Mouse (Mus musculus) B cell, adult 2 months (primary cell): ENCODE results near the gene Hba-a2.
A peak's percentile ranks its signal among the peaks of the same experiment; 100 is the strongest.
"Not testable (repeated sequence)": the region's sequence is repeated elsewhere in the genome, so short reads cannot be mapped to it uniquely, and the experiment has no call there.

Experiments
- DNase-seq, 2 experiments: peaks; one replicate each; pipeline ENCODE4 v3.0.0; 2022

Gene Hba-a2

DNA sequence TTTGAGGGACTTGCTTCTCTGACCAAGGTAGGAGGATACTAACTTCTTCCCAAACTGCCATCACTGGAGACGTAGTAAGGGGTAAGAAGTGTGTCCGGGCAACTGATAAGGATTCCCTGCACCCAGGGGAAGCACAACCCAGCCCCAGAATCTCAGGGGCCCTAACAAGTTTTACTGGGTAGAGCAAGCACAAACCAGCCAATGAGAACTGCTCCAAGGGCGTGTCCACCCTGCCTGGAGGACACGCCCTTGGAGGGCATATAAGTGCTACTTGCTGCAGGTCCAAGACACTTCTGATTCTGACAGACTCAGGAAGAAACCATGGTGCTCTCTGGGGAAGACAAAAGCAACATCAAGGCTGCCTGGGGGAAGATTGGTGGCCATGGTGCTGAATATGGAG lies at the start of gene Hba-a2:
Gene Hba-a2 (plus strand): TSS at position 287 of the 400 bp plus-strand sequence.
- DNase-seq, result not testable (repeated sequence)

- no peak for DNase-seq
Measured at GRCm38 (mm10) chr11:32247068-32247467, 49.2 kb upstream of the Hba-a2 start.

- no peak for DNase-seq
Measured at GRCm38 (mm10) chr11:32248350-32248749, 47.9 kb upstream of the Hba-a2 start.

GRCm38 (mm10) chr11:32250880-32251763 lies 45.2 kb upstream of the Hba-a2 start:
- DNase-seq, result no peak

GRCm38 (mm10) chr11:32253121-32253520 lies 43.2 kb upstream of the Hba-a2 start:
- no peak for DNase-seq

DNA sequence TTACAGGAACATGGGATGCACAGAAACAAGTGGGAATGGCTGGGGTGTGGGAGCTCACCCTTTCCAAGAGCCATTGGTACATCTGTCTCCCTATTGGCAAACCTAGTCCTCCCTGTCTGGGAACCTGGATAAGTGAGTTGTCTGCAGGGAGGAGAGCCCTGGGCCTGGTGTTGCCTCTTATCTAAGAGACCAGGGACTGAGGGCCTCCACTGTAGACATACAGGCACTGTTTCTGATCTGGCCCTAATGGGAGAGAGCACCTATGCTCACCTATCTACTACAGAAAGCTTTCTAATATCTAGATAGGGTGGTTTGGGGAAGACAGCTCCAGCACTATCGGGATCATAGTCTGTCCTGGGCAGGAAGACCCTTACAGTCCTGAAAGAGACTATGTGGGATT lies 40.1 kb upstream of the Hba-a2 start:
- no peak for DNase-seq

DNA sequence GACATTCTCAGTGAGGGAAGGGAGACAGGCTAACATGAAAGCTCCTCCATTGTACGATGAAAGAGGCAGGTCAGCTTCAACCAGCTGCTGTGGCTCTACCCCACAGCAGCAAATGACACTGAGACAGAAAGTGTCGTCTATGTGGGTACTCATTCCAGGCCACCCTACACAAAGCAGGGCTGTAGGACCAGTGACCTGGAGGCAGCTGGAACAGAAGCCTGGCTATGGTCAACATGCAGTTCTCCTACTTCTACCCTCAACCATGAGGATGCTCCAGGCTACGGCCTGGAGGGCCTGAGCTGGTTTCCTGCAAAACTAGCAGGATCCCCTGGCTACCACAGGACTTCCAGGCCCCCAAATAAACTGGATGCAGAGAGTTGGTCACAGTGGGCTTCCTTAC lies 39.7 kb upstream of the Hba-a2 start:
- DNase-seq, result no peak

DNA sequence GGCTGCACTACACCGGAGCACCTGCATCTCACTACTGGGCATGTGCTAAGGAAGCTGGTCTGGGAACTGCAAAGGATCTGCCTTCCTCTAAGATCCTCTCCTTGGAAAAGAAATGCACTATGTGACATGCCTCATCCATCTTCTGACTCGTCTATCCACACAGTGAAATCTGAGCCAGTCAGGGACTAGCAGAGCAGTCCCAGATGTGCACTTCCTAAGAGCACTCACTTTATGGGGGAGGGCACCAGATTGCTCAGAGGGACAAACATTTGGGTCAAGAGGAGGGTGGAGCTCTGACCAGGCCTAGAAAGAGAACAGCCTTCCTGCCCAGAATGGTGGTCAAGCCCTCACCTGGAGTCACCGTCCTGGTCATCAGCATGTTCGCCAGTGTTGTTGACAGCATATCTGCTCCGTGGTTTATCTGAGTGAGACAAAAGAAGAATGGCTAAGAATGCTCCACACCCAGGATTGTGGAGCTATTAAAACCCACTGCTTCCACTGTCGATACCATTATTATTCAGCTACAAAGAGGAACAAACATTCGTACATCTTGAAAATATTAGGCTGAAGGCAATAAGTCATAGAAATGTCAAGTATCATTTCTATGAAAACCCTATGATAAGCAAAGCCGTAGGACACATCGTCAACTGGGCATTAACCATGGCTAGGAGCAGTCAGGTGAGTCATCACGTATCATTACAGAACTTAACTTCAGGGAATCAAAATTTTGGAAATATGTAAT lies 33.4 kb upstream of the Hba-a2 start:
- no peak for DNase-seq

- DNase-seq, result no peak
Measured at GRCm38 (mm10) chr11:32265117-32265738, 31.1 kb upstream of the Hba-a2 start.

DNA sequence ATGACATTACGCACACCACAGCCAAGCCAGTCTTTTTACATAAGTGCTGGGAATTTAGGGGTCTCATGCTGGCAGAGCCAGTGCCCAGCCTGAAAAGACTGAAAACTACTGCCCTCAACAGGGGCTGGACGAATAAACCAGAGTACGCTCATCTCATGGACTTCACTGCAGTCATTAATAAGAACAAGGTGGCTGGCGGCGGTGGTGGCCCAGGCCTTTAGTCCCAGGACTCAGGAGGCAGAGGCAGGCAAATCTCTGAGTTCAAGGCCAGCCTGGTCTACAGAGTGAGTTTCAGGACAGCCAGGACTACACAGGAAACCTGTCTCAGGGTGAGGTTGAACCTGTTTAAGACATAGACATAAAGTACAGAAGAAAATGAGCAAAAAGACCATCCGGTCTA lies 30.1 kb upstream of the Hba-a2 start:
- no peak for DNase-seq

GRCm38 (mm10) chr11:32266776-32267175 lies 29.5 kb upstream of the Hba-a2 start:
- DNase-seq, result no peak

DNA sequence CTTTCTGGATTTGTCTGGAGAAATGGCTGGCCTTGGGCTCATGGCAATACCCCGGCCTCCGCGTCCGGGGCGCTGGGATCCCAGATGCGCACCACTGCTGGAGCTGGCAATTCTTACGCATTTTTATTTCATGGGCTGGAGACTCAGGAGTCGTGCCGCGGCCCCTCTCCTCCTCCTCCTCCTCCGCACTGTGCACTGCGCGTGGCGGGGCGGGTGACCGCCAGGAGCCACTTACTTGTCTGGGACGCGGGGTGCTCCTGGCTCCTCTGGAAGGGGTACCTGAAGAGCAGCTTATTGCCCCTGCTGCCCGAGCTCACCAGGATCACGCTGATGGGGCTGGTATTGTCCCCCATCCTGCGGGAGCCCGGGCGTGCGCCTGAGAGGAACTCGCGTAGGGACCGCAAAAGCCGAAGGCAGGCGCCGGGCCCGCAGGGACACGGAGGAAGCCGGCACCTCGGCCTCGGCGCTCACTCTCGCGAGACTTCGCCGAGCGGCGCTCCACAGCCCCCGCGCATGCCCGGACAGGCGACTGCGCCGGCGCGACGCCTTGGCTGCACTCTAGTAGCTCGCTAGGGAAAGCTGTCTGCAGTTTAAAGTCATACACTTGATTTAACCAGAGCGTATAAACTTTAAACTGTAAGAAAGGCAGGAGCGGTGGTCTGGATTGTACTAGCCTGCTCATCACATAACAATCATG lies 29.0 kb upstream of the Hba-a2 start, which contains the start of gene Nprl3:
Gene Nprl3 (minus strand): TSS at position 520 of the 697 bp plus-strand sequence.
- peak; percentile 95 for DNase-seq

DNA sequence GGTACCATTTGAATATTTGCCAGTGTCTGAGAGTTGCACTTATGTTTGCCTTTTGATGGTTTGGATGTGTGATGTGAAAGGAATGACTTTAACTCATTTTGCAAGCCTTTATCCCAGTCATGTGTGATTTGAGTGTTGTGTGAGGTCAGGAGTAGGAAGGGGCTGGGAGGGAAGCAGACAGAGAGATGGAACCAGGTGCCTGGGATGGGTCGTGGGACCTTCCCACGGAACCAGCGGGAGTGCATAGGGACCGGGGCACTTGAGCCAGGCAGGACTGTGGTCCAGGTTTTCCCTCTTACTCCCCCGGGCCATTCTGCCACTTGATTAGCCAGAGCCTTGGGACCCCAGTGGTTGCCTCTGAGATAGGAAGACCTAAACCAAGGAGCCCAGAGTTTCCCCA lies 28.3 kb upstream of the Hba-a2 start:
- DNase-seq, result peak in 1 of 2 experiments; percentile 1

DNA sequence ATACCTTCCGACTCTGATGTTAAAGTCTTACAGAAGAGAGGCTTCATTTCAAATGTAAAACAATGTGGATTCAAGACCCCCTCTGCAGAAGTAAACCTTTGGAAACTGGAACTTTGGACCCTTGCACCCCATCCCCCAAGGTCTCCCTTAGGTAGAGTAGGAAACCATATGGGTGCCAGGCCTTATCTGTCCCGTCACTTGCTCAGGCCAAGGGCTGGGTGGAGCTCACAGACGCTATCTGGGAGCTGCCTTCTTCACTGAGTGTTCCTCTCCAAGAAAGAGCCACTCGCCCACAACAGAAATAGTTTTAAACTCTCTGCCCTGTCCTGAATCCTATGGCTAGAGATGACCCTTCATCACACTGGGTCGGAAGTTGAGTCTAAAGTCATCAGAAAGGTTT lies 27.3 kb upstream of the Hba-a2 start:
- DNase-seq, result no peak

GRCm38 (mm10) chr11:32271178-32271577 lies 25.1 kb upstream of the Hba-a2 start:
- no peak for DNase-seq

- DNase-seq, result no peak
Measured at GRCm38 (mm10) chr11:32276347-32276746, 19.9 kb upstream of the Hba-a2 start, which contains the start of gene Hba-x. TSS of gene Hba-x (plus strand) at chr11:32276400.

DNA sequence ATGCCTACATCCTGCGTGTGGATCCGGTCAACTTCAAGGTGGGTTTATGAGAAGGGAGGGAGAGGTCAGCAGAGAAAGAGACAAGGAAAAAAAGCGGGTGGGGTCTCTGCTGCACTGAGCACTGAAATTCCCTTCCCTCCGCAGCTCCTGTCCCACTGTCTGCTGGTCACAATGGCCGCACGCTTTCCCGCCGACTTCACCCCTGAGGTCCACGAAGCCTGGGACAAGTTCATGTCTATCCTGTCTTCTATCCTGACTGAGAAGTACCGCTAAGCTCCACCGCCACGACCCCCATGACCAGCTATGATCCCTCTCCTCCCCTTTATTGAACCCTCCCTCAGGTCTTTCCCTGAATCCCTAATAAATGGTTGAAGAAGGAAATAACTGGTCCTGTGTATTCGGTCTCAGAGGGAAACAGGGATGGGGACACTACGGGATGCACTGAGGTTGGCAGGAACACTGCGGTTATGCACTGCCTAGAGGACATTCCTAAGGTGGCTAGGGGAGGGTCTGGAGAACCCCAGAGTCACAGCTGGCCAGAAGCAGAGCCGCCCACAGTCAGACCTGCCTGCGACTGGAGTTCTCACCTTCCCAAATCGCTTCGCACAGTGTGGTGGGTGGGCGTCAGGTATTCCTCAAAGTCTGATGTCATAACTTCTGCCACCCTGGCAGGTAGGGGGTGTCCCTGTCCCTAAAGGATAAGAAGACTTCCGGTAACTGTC lies 18.4 kb upstream of the Hba-a2 start:
- no peak for DNase-seq

GRCm38 (mm10) chr11:32278458-32278957 lies 17.8 kb upstream of the Hba-a2 start:
- no peak for DNase-seq

GRCm38 (mm10) chr11:32280646-32281045 lies 15.6 kb upstream of the Hba-a2 start:
- no peak for DNase-seq

GRCm38 (mm10) chr11:32281416-32282144 lies 14.7 kb upstream of the Hba-a2 start:
- DNase-seq, result no peak
